Mouse (Mus musculus) mouse embryonic stem cell (cell line): Measurements from ENCODE around the gene Igfals.

Experiments used
- in situ Hi-C, 2 experiments: fragments of 300-500 bp; cut with MboI; formaldehyde crosslinking; loops; 1 replicate in 1 of 2; 3 replicates in 1 of 2; pipeline ENCODE4 v1.14.3; 2019 to 2020; ENCODE audit warnings: low sequenced_read_pairs in 2 of 2, low pct_unique_long_range_greater_than_20kb in 1 of 2, mixed read lengths in 1 of 2; ENCODE audit not compliant: unreplicated experiment in 1 of 2

Igfals gene

GRCm38 (mm10) chr17:24888862-24889261 lies 23.1 kb downstream of the Igfals start:
- in situ Hi-C loops: no loop called here

GRCm38 (mm10) chr17:24890151-24891092 lies 24.6 kb downstream of the Igfals start:
- in situ Hi-C loops: no loop called here

GRCm38 (mm10) chr17:24891321-24891720 lies 25.5 kb downstream of the Igfals start:
- in situ Hi-C loops: no loop called here

- in situ Hi-C loops: no loop called here
Measured at GRCm38 (mm10) chr17:24892785-24893184, 27.0 kb downstream of the Igfals start.

- in situ Hi-C loops: no loop called here
Measured at GRCm38 (mm10) chr17:24893276-24893675, 27.5 kb downstream of the Igfals start.

- in situ Hi-C loops: no loop called here
Measured at GRCm38 (mm10) chr17:24894061-24894994, 28.5 kb downstream of the Igfals start.

- in situ Hi-C loops: no loop called here
Measured at GRCm38 (mm10) chr17:24894995-24895547, 29.3 kb downstream of the Igfals start, which contains the start of the genes Eme2 and Mrps34. Gene Eme2 (minus strand): TSS chr17:24895087. Gene Mrps34 (plus strand): TSS chr17:24895116.

GRCm38 (mm10) chr17:24895571-24896240 lies 29.9 kb downstream of the Igfals start:
- in situ Hi-C loops: no loop called here

- in situ Hi-C loops: no loop called here
Measured at GRCm38 (mm10) chr17:24896241-24896992, 30.6 kb downstream of the Igfals start, which contains the start of gene Nme3. Gene Nme3 (plus strand): TSS chr17:24896500.

- in situ Hi-C loops: no loop called here
Measured at GRCm38 (mm10) chr17:24896993-24897269, 31.1 kb downstream of the Igfals start.

- in situ Hi-C loops: no loop called here
Measured at GRCm38 (mm10) chr17:24897600-24897999, 31.8 kb downstream of the Igfals start.

- in situ Hi-C loops: no loop called here
Measured at GRCm38 (mm10) chr17:24898041-24898854, 32.5 kb downstream of the Igfals start.

GRCm38 (mm10) chr17:24899153-24899552 lies 33.4 kb downstream of the Igfals start:
- in situ Hi-C loops: no loop called here

GRCm38 (mm10) chr17:24900014-24900413 lies 34.2 kb downstream of the Igfals start:
- in situ Hi-C loops: no loop called here

- in situ Hi-C loops: no loop called here
Measured at GRCm38 (mm10) chr17:24902124-24902523, 36.3 kb downstream of the Igfals start.

GRCm38 (mm10) chr17:24902671-24903474 lies 37.1 kb downstream of the Igfals start:
- in situ Hi-C loops: no loop called here
